Mouse (Mus musculus) frontal cortex, postnatal 10 days (tissue): ENCODE measurements around the gene Gars.

Experiments used
- DNase-seq, 2 experiments: peaks; one replicate each; pipeline ENCODE4 v3.0.0; 2022; ENCODE audit warnings: low spot score in 2 of 2, mixed read lengths in 1 of 2

Gene Gars

DNA sequence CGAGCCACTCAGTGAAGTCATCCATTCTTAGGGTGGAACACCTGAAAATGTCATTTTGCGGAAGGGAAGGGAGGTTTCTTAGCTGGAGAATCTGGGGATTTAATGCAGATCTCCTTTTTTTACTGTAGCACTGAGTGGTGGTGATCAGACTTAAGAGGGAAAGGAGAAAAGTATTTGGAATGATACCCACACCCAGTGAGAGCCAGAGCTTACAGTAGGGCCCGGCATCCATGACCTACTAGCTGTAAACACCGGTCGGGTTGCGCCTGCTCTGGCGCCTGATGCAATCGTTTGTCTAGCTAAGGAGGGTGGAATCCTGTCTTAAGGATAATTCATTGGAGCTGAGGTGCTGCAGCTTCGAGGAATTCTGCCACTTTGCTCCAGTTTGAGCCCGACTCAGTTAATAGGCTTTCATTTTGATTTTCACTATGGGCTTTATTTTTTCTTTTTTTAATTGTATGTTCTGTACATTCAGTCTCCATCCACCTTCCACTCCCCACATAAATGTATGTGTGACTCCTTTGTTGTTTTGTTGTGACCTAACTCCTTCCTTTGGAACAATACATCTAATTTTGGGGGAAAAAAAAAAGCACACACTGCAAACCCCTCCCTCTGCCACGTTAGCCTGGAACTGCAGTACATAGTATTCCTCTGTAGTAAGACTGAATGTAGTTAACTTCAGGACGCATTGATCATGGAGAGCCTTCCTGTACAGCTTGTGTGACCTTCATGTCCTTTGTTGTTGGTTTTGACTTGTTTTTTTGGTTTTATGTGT is 1.1 kb downstream of the Gars start:
- no peak for DNase-seq

DNA sequence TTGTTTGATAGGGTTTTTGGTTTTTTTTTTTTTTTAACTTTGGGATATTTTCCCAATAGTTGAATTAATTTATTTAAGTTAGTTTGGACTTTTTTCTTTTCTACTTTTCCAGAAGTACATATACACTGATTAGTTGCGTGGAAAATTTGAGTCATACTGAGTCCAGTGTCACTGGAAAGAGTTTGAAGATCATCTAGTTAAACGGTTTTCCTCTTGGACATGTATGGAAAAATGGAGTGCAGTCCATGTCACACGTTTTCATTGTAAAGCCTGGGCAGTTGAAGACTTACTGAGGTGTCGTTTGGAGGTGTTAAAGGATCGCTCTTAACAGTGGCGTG is 1.6 kb downstream of the Gars start:
- DNase-seq = no peak

DNA sequence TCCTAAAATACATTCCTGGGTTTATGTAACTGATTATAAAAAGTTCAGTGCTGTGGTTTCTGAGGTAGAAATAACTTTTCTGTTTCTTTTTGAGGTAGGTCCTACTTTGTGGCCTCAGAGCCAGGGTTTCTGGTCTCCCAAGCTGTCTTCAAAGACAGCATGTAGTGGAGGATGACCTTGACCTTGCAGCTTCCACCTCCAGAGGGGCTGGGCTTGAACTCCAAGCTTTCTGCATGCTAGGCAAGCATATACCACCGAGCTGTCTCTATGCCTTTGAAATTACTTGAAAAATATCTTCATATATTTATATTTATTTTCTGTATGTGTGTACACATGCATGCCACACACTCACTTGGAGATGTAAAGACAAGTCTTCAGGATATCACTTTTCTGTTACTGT is 2.2 kb downstream of the Gars start:
- DNase-seq = no peak

DNA sequence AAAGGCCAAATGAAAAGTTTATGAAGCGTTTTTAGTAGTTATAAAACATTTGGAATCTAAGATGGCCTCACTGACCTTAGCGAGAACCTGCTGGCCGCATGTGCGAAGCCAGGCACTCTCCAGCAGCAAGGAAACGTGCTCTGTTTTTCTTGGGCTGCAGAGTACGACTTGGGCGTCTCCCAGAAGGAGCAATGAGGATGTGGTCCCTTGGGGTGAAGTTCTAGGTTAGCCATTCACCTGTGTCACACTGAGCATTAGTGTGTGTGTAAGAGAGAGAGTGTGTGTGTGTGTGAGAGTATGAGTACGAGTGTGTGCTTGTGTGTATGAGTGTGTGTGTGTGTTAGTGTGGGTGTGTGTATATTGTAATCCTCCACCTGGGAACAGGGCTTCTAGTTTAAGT is 5.4 kb downstream of the Gars start:
- DNase-seq = no peak

DNA sequence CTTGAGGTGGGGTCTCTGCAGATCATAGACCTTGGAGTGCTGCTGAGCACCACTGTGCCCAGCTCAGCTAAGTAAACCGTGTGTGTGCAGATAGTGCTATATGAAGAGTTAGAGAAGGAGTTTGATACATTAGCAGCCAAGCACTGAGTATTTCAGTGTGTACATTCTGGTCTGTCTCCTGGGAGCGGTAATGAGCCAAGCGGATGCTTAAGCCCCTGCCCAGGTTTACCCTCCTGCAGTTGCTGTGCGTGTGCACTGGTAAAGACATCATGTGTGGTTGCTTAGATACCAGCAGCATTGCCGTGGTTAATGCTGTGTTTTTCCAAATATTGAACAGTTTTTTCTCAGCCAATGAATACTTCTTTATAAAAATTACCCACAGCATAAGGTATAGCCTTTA is 6.7 kb downstream of the Gars start:
- no peak for DNase-seq

DNA sequence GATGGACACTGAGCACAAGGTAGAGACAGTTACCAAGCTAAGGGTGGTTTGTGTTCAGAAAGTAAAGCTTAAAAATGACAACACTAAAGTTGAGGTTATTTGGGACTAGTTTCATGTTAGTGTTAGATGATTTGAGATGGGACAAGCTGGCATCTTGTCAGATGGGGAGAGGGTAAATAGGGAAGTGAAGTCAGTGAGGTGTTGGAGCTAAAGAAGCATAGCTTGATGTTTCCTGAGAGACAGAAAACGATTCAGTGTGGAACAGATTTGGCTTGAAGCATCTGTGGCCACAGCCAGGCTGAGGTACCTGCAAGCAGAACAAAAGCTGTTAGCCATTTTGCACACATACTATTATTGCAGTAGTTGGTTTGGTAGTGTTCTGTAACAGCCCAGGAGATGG is 7.5 kb downstream of the Gars start:
- DNase-seq = no peak

DNA sequence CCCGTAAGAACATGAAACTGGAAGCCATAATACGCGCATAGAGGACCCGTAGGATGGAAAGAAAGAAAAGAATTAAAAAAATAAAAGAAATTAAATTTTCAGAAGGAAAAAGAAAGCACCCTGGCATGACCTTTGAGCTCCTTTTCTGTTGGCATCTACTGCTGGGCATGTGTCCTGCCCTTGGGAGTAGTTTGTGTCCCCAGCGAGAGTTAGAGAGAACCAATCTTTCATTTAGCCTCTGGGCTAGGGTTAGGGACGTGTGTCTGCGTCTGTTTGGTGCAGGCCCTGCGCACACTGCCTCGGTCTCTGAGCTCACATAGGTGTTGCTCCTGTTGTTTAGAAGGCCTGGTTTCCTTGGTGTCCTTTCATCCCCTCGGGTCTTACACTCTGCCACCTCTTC is 11.4 kb downstream of the Gars start:
- DNase-seq = no peak

DNA sequence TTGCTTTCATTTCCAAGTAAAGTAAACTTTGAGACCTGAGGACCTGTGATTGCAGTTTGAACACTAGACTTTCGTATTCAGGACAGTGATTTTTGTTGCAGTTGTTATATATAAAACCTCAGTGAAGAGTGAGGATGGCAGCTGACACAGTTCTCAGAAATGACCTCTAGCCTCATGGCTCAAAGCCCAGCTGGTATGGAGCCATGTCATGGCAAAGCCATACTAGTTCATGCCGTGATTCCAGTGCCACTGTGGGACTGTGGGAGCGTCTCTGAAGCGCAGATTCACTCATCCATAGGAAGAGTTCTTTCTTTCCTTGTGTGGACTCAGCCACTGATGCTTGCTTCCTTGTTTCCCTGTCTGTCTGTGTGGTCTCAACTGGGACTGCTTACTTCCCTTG is 16.7 kb downstream of the Gars start:
- no peak for DNase-seq

DNA sequence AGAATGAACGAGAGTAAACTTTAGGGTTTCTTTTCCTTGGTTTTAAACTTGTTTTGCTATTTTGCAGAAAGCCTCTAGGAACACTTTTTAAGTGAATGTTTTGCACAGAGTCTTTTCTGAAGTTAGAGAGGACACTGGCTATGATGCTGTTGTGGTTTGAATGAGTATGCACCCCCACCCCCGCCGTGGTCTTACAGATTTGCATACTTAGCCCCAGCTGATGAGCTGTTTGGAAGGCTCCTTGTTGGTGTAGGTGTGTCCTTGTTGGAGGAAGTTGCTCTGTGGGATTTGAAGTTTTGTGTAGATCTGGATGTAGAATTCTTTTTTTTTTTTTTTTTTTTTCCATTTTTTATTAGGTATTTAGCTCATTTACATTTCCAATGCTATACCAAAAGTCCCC is 19.6 kb downstream of the Gars start:
- DNase-seq = no peak

DNA sequence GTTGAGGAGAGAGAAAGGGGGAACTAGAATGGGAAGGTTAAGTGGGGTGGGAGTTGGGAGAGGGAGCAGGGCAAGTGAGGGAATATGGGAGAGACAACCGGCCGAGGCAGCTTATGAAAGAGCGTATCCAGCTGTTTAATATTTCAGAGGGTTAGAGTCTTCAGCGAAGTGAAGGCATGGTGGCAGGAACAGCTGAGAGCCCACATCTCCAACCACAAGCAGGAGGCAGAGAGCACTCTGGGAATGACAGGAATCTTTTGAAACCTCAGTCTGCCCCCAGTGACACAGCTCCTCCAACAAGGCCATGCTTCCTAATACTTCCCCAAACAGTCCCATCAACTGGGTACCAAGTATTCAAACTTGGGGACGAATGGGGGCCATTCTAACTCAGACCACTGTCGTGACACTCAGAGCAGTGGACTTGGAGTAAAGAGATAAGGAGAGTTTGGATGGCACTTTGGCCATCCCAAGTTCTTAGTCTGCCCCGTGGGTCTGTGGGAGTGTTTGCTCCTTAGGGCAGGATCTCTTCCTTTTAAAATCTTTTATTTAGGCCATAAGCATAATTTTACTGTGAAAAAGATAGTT is 22.5 kb downstream of the Gars start:
- DNase-seq = no peak

DNA sequence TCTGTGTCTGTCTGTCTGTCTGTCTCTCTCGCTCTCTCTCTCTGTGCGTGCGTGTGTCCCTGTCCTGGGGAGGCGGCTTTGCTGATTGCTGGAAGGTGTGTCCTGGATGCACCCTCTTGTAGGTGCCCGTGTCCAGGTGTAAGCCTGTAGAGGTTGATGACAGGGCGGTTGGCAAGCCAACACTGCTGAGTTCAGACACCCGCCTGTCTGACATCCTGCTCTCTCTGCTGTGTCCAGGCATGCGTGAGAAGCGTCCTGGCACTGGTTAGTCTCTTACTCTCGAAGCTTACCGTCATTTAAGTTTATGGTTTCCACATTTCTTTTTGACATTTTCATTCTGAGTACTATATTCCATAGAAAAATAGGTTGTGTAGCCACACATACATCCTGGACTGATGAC is 23.5 kb downstream of the Gars start:
- DNase-seq = no peak

DNA sequence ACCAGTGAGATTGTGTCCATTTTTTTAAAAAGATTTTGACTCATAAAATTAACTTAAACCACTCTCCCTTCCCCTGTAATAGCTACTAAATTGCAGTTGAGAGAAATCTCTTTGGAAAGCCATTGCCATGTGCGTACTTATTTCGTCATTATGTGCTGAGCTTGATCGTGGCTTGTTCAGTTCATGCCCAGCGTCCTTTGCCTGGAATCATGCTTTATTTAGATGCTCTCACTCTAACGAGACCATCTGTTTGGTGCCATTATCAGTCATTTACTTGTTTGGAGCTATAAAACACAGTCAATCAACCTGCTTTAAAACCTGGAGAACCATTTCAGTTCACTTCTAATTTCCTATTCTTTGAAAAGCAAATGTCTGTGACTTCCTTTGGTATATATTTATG is 24.4 kb downstream of the Gars start:
- DNase-seq = no peak

DNA sequence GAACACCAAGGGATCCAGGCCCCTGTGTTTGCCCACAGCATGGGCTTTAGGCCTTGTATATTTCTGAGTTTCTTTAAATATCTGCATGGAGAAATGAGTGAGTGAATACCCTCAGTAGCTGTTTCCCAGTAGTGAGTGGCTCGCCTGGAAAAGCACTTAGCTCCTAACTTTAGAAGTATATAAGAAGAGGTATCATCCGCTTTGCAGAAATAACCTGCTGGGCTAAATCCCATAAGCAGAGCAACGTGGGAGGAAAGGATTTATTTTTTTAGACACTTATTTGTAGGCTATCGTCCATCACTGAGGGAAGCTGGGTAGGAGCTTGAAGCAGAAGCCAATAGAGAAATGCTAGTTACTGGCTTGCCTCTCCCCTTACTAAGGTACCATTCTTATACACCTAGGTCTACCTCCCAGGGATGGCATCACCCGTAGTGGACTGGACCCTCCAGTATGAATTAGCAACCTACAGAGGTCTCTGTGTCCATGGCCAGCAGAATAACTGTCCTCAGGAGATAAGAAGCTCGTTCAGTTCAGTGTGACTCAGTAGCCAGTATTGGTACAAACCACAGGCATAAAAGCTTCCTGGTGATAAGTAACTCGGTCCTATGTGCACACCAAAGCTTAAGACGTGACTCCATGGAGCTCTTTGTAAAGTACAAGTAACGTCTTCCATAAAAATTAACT is 26.1 kb downstream of the Gars start:
- DNase-seq = no peak

DNA sequence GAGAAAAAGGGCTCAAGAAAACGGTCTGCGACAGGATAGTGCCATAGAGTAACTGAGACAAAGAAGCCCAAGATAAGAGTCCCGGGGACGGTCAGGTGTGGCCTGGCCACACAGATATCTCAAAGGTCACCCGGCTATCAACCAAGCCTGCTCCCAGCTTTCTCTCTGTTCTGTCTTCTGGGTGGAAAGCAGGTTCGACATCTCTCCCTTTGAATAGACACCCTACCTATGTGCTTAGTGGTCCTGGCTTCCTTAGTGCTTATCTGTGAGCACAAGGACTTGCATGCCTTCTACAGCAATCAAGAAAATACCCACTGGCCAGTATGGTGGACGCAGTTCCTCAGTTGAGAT is 26.6 kb downstream of the Gars start:
- no peak for DNase-seq

DNA sequence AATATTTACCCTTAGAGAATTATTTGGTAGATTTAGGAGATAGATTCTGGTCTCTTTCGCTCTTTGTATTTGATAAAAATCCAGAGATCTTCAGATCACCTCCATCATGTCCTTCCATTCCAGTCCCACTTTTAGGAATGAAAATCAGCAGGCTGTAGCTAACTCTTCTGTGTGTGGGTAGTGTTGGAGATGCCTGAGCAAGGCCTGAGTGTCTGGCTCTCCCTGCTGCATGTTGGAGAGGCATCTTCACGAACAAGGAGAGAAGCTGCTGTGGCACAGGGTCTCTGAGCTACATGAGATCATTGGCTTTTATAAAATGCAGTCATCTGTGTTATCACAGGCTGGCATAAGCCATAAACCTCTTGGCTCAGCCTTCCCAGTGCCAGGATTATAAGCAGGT is 28.1 kb downstream of the Gars start:
- no peak for DNase-seq

DNA sequence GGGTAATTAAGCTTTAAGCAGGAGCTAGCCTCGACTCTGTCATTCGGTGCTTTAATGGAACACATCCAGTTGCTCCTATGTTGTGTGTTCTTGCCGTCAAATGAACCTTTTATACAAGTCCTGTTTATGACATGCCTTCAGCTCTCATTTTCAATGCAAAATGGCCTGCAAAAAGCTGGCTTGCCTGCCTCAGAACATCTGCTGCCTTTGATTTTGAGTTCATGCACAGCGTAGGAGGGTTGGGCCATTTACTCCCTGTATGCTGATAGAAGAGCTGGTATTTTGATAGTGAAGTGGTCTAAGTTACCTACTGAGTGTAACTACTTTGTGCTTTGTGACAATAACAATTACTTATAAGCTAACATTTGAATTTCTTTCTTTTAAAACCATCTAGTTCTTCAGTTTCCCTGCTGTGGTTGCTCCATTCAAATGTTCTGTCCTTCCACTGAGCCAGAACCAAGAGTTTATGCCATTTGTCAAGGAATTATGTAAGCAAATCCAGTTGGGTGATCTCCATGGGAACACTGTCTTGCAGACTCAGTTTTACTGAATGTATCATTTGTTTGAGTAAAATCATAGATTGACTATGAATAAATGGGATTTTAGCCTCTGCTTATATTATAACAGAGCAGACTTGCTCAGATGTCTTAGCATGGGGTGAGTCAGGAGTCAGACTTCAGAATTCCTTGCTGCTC is 38.9 kb downstream of the Gars start:
- no peak for DNase-seq

DNA sequence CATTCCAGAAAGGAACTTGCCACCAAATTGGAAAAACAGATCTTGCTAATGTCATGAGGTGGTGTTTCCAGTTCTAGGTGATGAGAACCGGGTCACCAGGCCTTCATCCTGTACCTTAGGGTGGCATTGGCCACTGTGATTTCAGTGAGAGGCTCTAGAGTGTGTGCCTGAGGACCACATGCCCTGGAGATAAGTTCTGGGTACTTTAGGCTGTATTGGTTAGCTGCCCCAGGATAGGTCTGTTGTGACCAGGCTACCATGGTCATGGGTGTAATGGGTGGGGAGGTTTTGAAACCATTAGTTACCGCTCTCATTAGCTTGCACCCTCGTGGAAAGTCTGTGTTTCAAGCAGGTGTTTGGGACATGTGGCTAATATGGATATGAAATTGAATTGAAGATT is 43.6 kb downstream of the Gars start:
- no peak for DNase-seq

DNA sequence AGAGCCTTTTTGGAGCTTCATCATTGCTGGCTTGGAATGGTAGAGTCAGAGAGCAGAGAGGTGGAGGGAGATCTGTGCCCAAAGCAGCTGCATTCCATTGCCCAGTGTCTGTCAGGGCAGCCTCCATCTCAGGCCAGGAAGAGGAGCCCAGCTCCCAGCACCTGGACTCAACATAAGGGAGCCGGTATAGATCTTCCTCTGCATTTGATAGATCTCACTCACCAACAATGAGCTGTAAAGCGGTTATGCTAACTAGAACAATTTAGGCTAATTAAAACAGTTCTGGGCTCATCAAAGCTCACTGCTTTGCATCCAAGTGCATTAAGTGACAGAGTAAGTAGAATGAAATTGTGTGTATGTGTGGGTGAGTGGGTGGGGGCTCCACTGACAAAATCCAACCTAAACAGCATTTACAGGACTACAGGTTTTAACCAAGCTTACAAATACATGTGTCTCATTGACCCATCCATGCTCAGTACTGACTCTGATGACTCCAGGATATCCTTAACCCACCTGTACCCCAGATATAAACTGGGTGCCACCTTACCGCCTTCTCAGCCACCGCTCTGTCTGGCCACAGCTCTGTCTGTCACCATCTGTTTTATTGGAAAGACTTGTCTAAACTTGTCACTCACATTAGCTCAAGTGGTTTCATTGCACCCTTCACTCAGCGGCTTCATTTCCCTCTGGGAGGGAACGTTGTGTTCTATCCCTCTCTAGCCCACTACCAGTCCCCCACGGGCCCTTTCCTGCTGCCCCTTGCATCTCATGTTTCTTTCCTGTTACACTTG is 44.6 kb downstream of the Gars start:
- DNase-seq = no peak

DNA sequence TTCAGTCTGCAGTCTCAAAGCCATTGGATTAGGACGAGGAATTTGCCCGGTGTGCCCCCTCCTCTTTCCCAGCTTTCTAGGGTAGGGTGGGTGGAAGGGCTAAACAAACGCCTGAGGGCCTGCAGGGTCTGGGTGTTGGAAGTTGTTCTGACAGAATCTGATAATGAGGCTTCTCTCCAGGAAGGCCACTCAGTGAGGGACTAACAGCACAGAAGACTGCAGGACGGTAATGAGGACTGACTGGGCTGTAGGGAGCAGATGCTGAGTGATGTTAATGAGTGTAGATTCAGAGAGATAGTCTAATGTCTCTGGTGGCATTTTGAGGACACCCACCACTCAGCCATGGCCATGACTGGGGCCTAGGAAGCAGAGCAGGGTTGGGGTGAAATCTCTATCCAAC is 49.5 kb downstream of the Gars start:
- no peak for DNase-seq

DNA sequence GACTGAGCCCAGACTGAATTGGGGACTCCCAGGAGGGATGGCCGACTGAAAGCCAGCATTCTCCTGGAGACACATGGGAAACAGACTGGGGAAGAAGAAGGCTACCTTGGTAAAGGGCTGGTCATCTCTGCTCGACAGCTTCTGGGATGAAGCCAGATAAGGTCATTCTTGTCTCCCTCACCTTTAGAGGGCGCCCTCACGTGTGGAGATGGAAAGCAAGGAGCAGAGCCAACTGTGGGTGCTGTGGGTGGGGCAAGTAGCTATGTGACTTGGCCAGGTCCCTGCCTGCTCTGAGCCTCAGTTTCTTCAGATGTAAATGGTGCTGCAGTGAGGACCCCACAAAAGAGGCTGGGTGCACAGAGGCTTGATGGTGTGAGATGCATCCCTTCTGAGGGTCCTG is 52.8 kb downstream of the Gars start:
- DNase-seq = no peak

DNA sequence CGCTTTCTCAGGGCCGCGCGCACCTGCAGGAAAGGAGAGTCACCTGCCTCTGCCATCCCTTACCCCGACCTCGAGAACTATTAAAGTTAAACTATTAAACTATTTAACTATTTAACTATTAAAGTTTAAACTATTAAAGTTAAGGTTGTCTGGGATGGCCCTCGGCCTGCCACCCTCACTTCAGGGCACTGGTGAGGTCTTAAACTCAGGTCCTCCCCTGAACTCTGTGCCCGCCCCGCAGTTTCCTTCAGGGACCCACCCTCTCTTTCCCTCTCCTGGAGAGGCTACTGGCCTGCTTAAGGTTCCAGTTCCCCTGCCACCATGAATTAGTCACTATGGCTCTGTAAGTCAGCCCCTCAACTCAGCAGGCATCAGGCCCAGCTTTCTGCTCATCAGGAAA is 53.6 kb downstream of the Gars start:
- no peak for DNase-seq
